Mouse (Mus musculus) macrophage (primary cell): Measurements from ENCODE around the gene Nek9. TPM values are rescaled to one million over a fixed set of nuclear protein-coding genes. Genes with fewer than 3 reads are reported as not detected.
A peak's percentile ranks its signal among the peaks of the same experiment; 100 is the strongest.

Source experiments
- H3K27ac ChIP-seq: fragments of 350-480 bp; formaldehyde crosslinking; 2 replicates; pipeline ENCODE4 v1.9.0; 2021
- H3K36me3 ChIP-seq: fragments of 350-480 bp; formaldehyde crosslinking; 2 replicates; pipeline ENCODE4 v1.9.0; 2021; ENCODE audit errors: inconsistent target
- H3K4me3 ChIP-seq: fragments of 350-480 bp; formaldehyde crosslinking; 2 replicates; pipeline ENCODE4 v1.9.0; 2021; ENCODE audit errors: inconsistent target
- H3K79me2 ChIP-seq: fragments of 350-480 bp; formaldehyde crosslinking; 2 replicates; pipeline ENCODE4 v1.9.0; 2021; ENCODE audit errors: inconsistent target
- WGBS: methylation state at CpG from one replicate; pipeline ENCODE4 v1.1.7; 2026; ENCODE audit warnings: inconsistent platforms; ENCODE audit not compliant: missing documents; 5-methylcytosine and 5-hydroxymethylcytosine counted together
- polyA plus RNA-seq: library from polyadenylated mRNA; stranded (reverse); fragments of 250-400 nt; gene quantifications from 3 replicates; pipeline ENCODE4 v1.2.4, GENCODE M21; 2018; ENCODE audit warnings: inconsistent platforms

Gene Nek9
- polyA plus RNA-seq, 1 experiment from 2014 or later = 40.7 TPM

GRCm38 (mm10) chr12:85366271-85366670 lies 27.1 kb upstream of the Nek9 start:
- WGBS = 59% methylated on average over 3 of the region's 3 CpGs
- H3K27ac ChIP-seq = peak overlapping the region; percentile 46
- no peak overlapping the region for H3K4me3 ChIP-seq
- H3K79me2 ChIP-seq = peaks cover 100% of the 10 kb centered on the region
- no peaks in the 10 kb centered on the region for H3K36me3 ChIP-seq

GRCm38 (mm10) chr12:85362510-85362909 lies 23.3 kb upstream of the Nek9 start:
- Histone ChIP-seq H3K4me3 (no peak overlapping the region), H3K36me3 (no peaks in the 10 kb centered on the region), H3K27ac (peak overlapping the region; percentile 24; the same call in 1 of the 2 replicates), H3K79me2 (peaks cover 100% of the 10 kb centered on the region)
- WGBS = 75% methylated on average over 4 of the region's 4 CpGs

- H3K4me3 ChIP-seq = no peak overlapping the region
- H3K36me3 ChIP-seq = no peaks in the 10 kb centered on the region
- H3K79me2 ChIP-seq = peaks cover 100% of the 10 kb centered on the region
- H3K27ac ChIP-seq = no peak overlapping the region
These were observed 22.4 kb upstream of the Nek9 start for GRCm38 (mm10) chr12:85361580-85361979.

GRCm38 (mm10) chr12:85361165-85361564 lies 22.0 kb upstream of the Nek9 start:
- Histone ChIP-seq H3K79me2 (peaks cover 100% of the 10 kb centered on the region), H3K36me3 (no peaks in the 10 kb centered on the region), H3K27ac (no peak overlapping the region), H3K4me3 (no peak overlapping the region)
- WGBS = 97% methylated on average over 3 of the region's 3 CpGs

- 93% methylated on average over 3 of the region's 3 CpGs for WGBS
- Histone ChIP-seq H3K36me3 (peaks cover 14% of the 10 kb centered on the region; the same call in 1 of the 2 replicates), H3K27ac (no peak overlapping the region), H3K4me3 (no peak overlapping the region), H3K79me2 (peaks cover 96% of the 10 kb centered on the region)
These were observed 14.9 kb upstream of the Nek9 start for GRCm38 (mm10) chr12:85354061-85354460.

GRCm38 (mm10) chr12:85350407-85351232 lies 11.5 kb upstream of the Nek9 start:
- Histone ChIP-seq H3K4me3 (no peak overlapping the region), H3K79me2 (peaks cover 81% of the 10 kb centered on the region), H3K36me3 (peaks cover 14% of the 10 kb centered on the region; the same call in 1 of the 2 replicates), H3K27ac (peak overlapping the region; percentile 22)
- 77% methylated on average over 8 of the region's 10 CpGs for WGBS

- H3K4me3 ChIP-seq = no peak overlapping the region
- H3K79me2 ChIP-seq = peaks cover 76% of the 10 kb centered on the region
- H3K36me3 ChIP-seq = peaks cover 3% of the 10 kb centered on the region; the same call in 1 of the 2 replicates
- peak overlapping the region; percentile 98 for H3K27ac ChIP-seq
- 12% methylated on average over 6 of the region's 6 CpGs for WGBS
These were observed 9.2 kb upstream of the Nek9 start for GRCm38 (mm10) chr12:85348338-85348737.

GRCm38 (mm10) chr12:85347196-85347595 lies 8.0 kb upstream of the Nek9 start:
- Histone ChIP-seq H3K79me2 (peaks cover 71% of the 10 kb centered on the region), H3K36me3 (0 out of 2 replicates have a peak, but pooled peaks cover under 1% of the 10 kb centered on the region), H3K4me3 (no peak overlapping the region), H3K27ac (peak overlapping the region; percentile 98)
- WGBS = 94% methylated on average over 3 of the region's 3 CpGs

- Histone ChIP-seq H3K27ac (peak overlapping the region; percentile 98), H3K36me3 (0 out of 2 replicates have a peak, but pooled peaks cover 4% of the 10 kb centered on the region), H3K4me3 (no peak overlapping the region), H3K79me2 (peaks cover 69% of the 10 kb centered on the region)
- 27% methylated on average over 3 of the region's 3 CpGs for WGBS
These were observed 7.2 kb upstream of the Nek9 start for GRCm38 (mm10) chr12:85346374-85346773.

- 0 out of 2 replicates have a peak, but pooled peaks cover 4% of the 10 kb centered on the region for H3K36me3 ChIP-seq
- H3K79me2 ChIP-seq = peaks cover 60% of the 10 kb centered on the region
- no peak overlapping the region for H3K4me3 ChIP-seq
- peak overlapping the region; percentile 98 for H3K27ac ChIP-seq
- 17% methylated on average over 4 of the region's 6 CpGs for WGBS
These were observed 6.4 kb upstream of the Nek9 start for GRCm38 (mm10) chr12:85345559-85345958.

- 91% methylated on average over 7 of the region's 7 CpGs for WGBS
- Histone ChIP-seq H3K79me2 (peaks cover 49% of the 10 kb centered on the region), H3K27ac (peak overlapping the region; percentile 98), H3K4me3 (no peak overlapping the region), H3K36me3 (0 out of 2 replicates have a peak, but pooled peaks cover 4% of the 10 kb centered on the region)
These were observed 5.1 kb upstream of the Nek9 start for GRCm38 (mm10) chr12:85344252-85344651.

- Histone ChIP-seq H3K36me3 (0 out of 2 replicates have a peak, but pooled peaks cover 4% of the 10 kb centered on the region), H3K27ac (no peak overlapping the region), H3K79me2 (peaks cover 58% of the 10 kb centered on the region), H3K4me3 (no peak overlapping the region)
- WGBS = 100% methylated on average over 2 of the region's 4 CpGs
These were observed 3.1 kb upstream of the Nek9 start for GRCm38 (mm10) chr12:85342310-85342709.

- 64% methylated on average over 1 of the region's 1 CpGs for WGBS
- H3K4me3 ChIP-seq = no peak overlapping the region
- H3K27ac ChIP-seq = peak overlapping the region; percentile 83; the same call in 1 of the 2 replicates
- peaks cover 7% of the 10 kb centered on the region; the same call in 1 of the 2 replicates for H3K36me3 ChIP-seq
- H3K79me2 ChIP-seq = peaks cover 59% of the 10 kb centered on the region
These were observed 2.0 kb upstream of the Nek9 start for GRCm38 (mm10) chr12:85341131-85341530.

GRCm38 (mm10) chr12:85339947-85340346 lies 785 bp upstream of the Nek9 start:
- H3K36me3 ChIP-seq = peaks cover 18% of the 10 kb centered on the region; the same call in 1 of the 2 replicates
- 0% methylated on average over 4 of the region's 4 CpGs for WGBS
- H3K79me2 ChIP-seq = peaks cover 66% of the 10 kb centered on the region
- peak overlapping the region; percentile 83 for H3K27ac ChIP-seq
- peak overlapping the region; percentile 51 for H3K4me3 ChIP-seq

GRCm38 (mm10) chr12:85338815-85339214 lies 347 bp downstream of the Nek9 start:
- WGBS = under 1% methylated on average over 37 of the region's 42 CpGs
- Histone ChIP-seq H3K4me3 (peak overlapping the region; percentile 57), H3K79me2 (peaks cover 54% of the 10 kb centered on the region), H3K27ac (peak overlapping the region; percentile 40), H3K36me3 (peaks cover 29% of the 10 kb centered on the region)
